Mouse (Mus musculus) intestine, postnatal 0 days (tissue): ENCODE results near the gene Ifnar1. TPM values are rescaled to one million over a fixed set of nuclear protein-coding genes. Genes with fewer than 3 reads are reported as not detected.
A peak's percentile ranks its signal among the peaks of the same experiment; 100 is the strongest.

Source experiments
- ATAC-seq: fragments of 200-750 bp; cut with Nextera tagmentation; 2 replicates; pipeline ENCODE4 v1.8.0; 2017; ENCODE audit warnings: mild to moderate bottlenecking, moderate TSS enrichment, moderate library complexity
- H3K27ac ChIP-seq: fragments of 300-500 bp; sonication (generic); 2 replicates; pipeline ENCODE4 v1.5.1; 2014; ENCODE audit warnings: mild to moderate bottlenecking, low read depth, low read length, moderate library complexity
- H3K27me3 ChIP-seq: fragments of 300-500 bp; sonication (generic); replicated peaks from 2 replicates; pipeline ENCODE4 v1.6.1; 2014; ENCODE audit warnings: low read length, mixed read lengths; ENCODE audit not compliant: control insufficient read depth, insufficient read depth
- H3K36me3 ChIP-seq: fragments of 300-500 bp; sonication (generic); 2 replicates; pipeline ENCODE4 v1.6.1; 2014; ENCODE audit warnings: mild to moderate bottlenecking, moderate library complexity; ENCODE audit not compliant: control insufficient read depth, insufficient read depth
- H3K4me1 ChIP-seq: fragments of 300-500 bp; sonication (generic); replicated peaks from 2 replicates; pipeline ENCODE4 v1.6.1; 2014; ENCODE audit warnings: antibody characterized with exemption, low read length, mixed read lengths; ENCODE audit not compliant: control insufficient read depth, insufficient read depth
- H3K4me2 ChIP-seq: fragments of 300-500 bp; sonication (generic); replicated peaks from 2 replicates; pipeline ENCODE4 v1.6.1; 2014; ENCODE audit warnings: low read depth, mild to moderate bottlenecking, moderate library complexity
- H3K4me3 ChIP-seq: fragments of 300-500 bp; sonication (generic); 2 replicates; pipeline ENCODE4 v1.5.1; 2014; ENCODE audit warnings: low read depth, low read length
- H3K9ac ChIP-seq: fragments of 300-500 bp; sonication (generic); 2 replicates; pipeline ENCODE4 v1.6.1; 2014; ENCODE audit warnings: mild to moderate bottlenecking, low read depth, low read length
- H3K9me3 ChIP-seq: fragments of 300-500 bp; sonication (generic); 2 replicates; pipeline ENCODE4 v1.6.1; 2016; ENCODE audit warnings: mixed run types; ENCODE audit not compliant: control insufficient read depth
- CTCF ChIP-seq: sonication (generic); IDR thresholded peaks from 2 replicates; pipeline ENCODE4 v1.5.1; 2016; ENCODE audit warnings: low read depth, mild to moderate bottlenecking, control low read depth, antibody characterized with exemption, moderate library complexity
- WGBS: fragments of 180-500 bp; shearing (Covaris S2); extraction: QIAGEN DNeasy Blood & Tissue Kit; methylation state at CpG from one replicate; pipeline ENCODE4 v1.1.7; 2014; 5-methylcytosine and 5-hydroxymethylcytosine counted together
- polyA plus RNA-seq: library from polyadenylated mRNA; unstranded; fragments of >200 nt; fragmentation: Nextera tagmentation; extraction: Ambion mirVana; gene quantifications from 2 replicates; pipeline ENCODE4 v1.2.1, GENCODE M21; 2015

Gene Ifnar1
- polyA plus RNA-seq, 1 experiment from 2014 or later, result 18.2 TPM

- Histone ChIP-seq H3K27ac (no peak overlapping the region), H3K9me3 (no peaks in the 10 kb centered on the region), H3K4me3 (no peak overlapping the region), H3K9ac (no peak overlapping the region), H3K4me2 (no peak overlapping the region), H3K27me3 (no peaks in the 10 kb centered on the region), H3K4me1 (0 out of 2 replicates have a peak, but pooled peaks cover 2% of the 10 kb centered on the region), H3K36me3 (no peaks in the 10 kb centered on the region)
- TF ChIP-seq CTCF, result no peak
- WGBS, result 70% methylated on average over 7 of the region's 7 CpGs
- no peak for ATAC-seq
These were observed 36.1 kb upstream of the Ifnar1 start for GRCm38 (mm10) chr16:91448895-91449294.

- Histone ChIP-seq H3K36me3 (no peaks in the 10 kb centered on the region), H3K4me2 (no peak overlapping the region), H3K4me3 (no peak overlapping the region), H3K27me3 (no peaks in the 10 kb centered on the region), H3K27ac (peak overlapping the region; percentile 7; the same call in 1 of the 2 replicates), H3K9me3 (no peaks in the 10 kb centered on the region), H3K4me1 (0 out of 2 replicates have a peak, but pooled peaks cover 2% of the 10 kb centered on the region), H3K9ac (no peak overlapping the region)
- TF ChIP-seq CTCF, result peak; percentile 28; the same call in 1 of the 2 replicates
- WGBS, result 74% methylated on average over 12 of the region's 12 CpGs
- no peak for ATAC-seq
These were observed 34.6 kb upstream of the Ifnar1 start for GRCm38 (mm10) chr16:91450137-91451064.

GRCm38 (mm10) chr16:91451949-91452348 is 33.1 kb upstream of the Ifnar1 start:
- 0 out of 2 replicates have a peak, but pooled peaks cover 2% of the 10 kb centered on the region for H3K4me1 ChIP-seq
- H3K27me3 ChIP-seq, result no peaks in the 10 kb centered on the region
- ATAC-seq, result no peak
- no peak for TF ChIP-seq CTCF
- H3K9ac ChIP-seq, result no peak overlapping the region
- WGBS, result 79% methylated on average over 2 of the region's 2 CpGs
- H3K36me3 ChIP-seq, result no peaks in the 10 kb centered on the region
- no peak overlapping the region for H3K4me2 ChIP-seq
- no peak overlapping the region for H3K27ac ChIP-seq
- H3K9me3 ChIP-seq, result no peaks in the 10 kb centered on the region
- no peak overlapping the region for H3K4me3 ChIP-seq

- Histone ChIP-seq H3K4me1 (0 out of 2 replicates have a peak, but pooled peaks cover 2% of the 10 kb centered on the region), H3K9ac (no peak overlapping the region), H3K36me3 (no peaks in the 10 kb centered on the region), H3K27ac (no peak overlapping the region), H3K9me3 (no peaks in the 10 kb centered on the region), H3K4me3 (no peak overlapping the region), H3K27me3 (no peaks in the 10 kb centered on the region), H3K4me2 (no peak overlapping the region)
- WGBS, result 25% methylated on average over 6 of the region's 6 CpGs
- peak; percentile 44 for ATAC-seq
- no peak for TF ChIP-seq CTCF
These were observed 32.6 kb upstream of the Ifnar1 start for GRCm38 (mm10) chr16:91452363-91452896.

DNA sequence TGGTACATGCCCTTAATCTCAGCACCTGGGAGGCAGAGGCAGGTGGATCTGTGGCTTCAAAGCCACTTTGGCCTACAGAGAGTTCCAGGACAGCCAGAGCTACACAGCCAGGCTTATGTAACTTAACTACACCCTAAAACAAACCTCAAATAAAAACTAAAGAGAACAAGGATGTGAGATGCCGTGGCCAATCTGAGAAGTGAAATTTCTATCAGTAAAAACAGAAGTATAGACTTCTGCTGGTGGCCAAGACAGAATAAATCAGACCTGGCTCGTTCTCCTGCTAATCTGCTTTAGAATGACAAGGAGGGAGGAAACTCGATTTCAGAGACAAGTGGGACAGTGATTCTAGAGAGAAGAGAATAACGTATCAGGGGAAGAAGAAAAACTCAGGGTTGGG is 29.2 kb upstream of the Ifnar1 start:
- Histone ChIP-seq H3K4me3 (no peak overlapping the region), H3K36me3 (no peaks in the 10 kb centered on the region), H3K27ac (no peak overlapping the region), H3K4me2 (no peak overlapping the region), H3K9ac (no peak overlapping the region), H3K9me3 (no peaks in the 10 kb centered on the region), H3K27me3 (no peaks in the 10 kb centered on the region), H3K4me1 (no peaks in the 10 kb centered on the region)
- no peak for ATAC-seq
- WGBS, result 76% methylated on average over 4 of the region's 4 CpGs
- no peak for TF ChIP-seq CTCF

- no peak overlapping the region for H3K4me2 ChIP-seq
- ATAC-seq, result no peak
- no peaks in the 10 kb centered on the region for H3K4me1 ChIP-seq
- H3K4me3 ChIP-seq, result no peak overlapping the region
- TF ChIP-seq CTCF, result no peak
- no peak overlapping the region for H3K27ac ChIP-seq
- H3K9ac ChIP-seq, result no peak overlapping the region
- no peaks in the 10 kb centered on the region for H3K36me3 ChIP-seq
- 69% methylated on average over 21 of the region's 21 CpGs for WGBS
- H3K27me3 ChIP-seq, result no peaks in the 10 kb centered on the region
- no peaks in the 10 kb centered on the region for H3K9me3 ChIP-seq
These were observed 26.7 kb upstream of the Ifnar1 start for GRCm38 (mm10) chr16:91458301-91458746.
